Mouse (Mus musculus) cerebellum, postnatal 14 days (tissue): ENCODE measurements at regions not wholly inside any gene's neighbourhood (a gene's known extent, or its start where the extent isn't known, plus 50 kb on each side); places are given as distances from the start of the nearest gene placed in this dataset.
"Not testable (repeated sequence)": the region's sequence is repeated elsewhere in the genome, so short reads cannot be mapped to it uniquely, and the experiment has no call there.

Experiments used
- DNase-seq, 2 experiments: peaks; one replicate each; pipeline ENCODE4 v3.0.0; 2021; ENCODE audit warnings: mixed read lengths in 2 of 2

DNA sequence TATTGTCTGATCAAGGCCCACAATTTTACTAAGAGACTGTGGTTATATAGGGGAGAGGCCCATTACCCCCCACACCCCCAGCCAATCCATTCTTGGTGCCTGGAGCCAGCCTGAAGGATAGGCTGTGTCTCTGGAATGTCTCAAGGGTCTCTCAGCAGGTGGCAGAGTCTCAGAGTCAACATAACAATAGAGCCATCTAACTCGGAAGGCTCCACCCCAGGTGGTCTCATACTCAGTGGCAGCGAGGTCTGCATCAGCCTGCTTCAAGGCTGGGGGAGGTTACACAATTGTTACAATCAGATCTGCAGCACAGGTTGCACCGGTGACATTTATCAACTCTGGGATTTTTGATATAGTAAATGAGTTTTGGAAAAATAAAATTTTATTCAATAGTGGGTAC is 2513.1 kb upstream of the Gm12353 start:
- peak in 1 of 2 experiments; percentile 3 for DNase-seq

DNA sequence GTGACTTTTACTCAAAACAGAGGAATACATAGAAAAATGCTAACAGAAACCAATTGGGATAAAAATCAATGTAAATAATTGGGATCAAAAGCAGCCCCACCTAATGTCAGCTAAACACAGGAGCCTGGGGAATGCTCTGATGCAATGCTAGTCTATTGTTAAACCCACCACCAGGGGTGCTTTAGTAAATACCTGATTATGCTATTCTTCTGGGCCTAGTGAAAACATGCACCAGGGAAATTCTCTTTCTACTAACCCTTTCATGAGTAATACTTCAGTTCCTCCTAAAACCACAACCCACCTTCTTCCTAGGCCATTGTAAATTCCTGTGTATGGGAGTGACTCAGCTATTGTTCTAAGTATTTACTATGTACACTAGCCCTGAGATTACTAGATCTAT is 2497.3 kb upstream of the Gm12353 start:
- not testable (repeated sequence) for DNase-seq
